Mouse (Mus musculus) ovary, adult 2 months (tissue): Measurements from ENCODE around the gene Tmem268. TPM values are rescaled to one million over a fixed set of nuclear protein-coding genes. Genes with fewer than 3 reads are reported as not detected.

Experiments used
- polyA plus RNA-seq: library from polyadenylated mRNA; depleted of rRNA; stranded (reverse); fragments of >200 nt; gene quantifications from 2 replicates; pipeline ENCODE4 v1.2.3, GENCODE M21; 2012; rRNA removed

Tmem268 gene
- polyA plus RNA-seq, result 7.9 and 9.0 TPM in 2 replicates

DNA sequence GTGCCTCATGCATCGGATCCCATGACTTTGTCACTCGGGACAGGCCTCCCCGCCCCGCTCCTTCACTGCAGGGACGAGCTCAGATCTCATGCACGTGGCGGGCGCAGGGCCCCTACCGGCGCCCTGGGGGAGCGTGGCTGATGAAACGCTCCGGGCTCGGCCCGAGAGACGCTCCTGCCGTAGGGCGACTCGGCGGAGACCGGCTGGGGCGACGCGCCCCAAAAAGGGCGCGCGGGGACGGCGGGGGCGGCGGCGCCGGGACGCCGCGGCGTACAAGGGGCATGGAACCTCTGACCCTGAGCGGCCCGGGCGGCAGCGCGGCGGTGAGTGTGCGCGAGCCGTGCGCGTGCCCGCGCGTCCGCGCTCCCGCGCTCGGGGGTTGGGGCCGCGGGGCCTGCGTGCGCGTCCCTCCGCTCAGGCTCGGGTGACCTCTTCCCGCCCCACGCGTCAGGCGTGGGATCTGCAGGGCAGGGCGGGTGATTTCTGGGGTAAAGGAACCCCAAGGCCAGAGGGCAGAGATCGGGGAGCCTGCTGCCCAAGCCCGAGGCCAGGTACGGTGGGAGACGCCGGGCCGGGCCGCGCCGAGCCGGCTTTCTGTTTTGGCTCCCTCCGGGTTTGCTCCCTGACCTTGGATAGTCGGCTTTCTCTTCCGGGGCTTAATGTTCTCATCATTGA is at the start of gene Tmem268:
Tmem268 (plus strand) TSS at position 375 of the 675 bp plus-strand sequence.

DNA sequence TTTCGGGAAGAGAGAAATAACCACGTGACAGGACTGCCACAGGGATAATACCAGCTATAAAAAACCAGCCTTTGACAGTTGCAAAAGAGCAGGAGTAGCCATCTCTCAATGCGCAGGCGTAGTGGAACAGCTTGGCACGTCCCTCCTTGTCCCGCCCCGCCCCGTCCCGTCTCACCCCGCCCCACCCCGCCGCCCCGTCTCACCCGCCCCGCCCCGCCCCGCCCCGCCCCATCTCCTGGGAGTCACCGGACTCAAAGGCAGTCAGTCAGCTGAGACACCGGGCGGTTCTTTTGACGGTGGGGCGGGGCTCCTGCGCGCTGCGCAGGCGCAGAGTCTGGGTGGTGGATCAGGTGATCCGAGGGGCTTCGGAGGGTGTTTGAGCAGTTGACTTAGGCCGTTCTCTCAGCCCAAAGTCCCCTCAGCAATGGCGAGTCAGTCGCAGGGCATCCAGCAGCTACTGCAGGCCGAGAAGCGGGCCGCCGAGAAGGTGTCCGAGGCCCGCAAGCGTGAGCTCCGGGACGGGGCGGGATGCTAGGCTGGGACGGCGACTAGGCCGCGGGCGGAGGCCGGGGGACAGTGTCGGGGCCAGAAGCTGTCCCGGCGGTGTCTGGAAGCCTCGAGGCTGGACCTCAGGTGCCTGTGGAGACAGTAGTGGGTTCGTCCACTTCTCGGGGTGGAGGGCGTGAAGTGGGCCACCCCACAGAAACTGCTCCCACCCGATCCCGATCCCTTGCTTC is 13.9 kb upstream of the Tmem268 start, which contains the start of gene Atp6v1g1:
Atp6v1g1 (plus strand) TSS at position 279 of the 737 bp plus-strand sequence.

DNA sequence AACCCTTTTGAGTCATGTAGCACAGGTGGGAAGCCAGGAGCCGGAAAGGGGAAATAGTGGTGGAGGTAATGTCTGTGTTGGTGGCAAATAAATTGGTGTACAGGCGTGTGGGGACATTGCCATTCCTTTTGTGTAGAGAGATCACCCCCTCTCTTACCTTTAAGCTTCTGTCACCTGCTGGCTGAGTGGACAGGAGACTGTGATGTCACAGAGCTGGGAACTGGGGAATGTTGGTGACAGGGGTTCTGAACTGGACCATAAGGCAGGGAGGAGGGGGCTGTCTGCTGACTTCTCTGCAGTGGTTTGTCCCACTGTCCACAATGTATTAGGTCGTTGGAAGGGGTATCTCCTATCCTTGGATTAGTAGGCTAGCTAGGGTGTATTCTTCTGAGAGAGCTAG is 46.4 kb downstream of the Tmem268 start, which contains the start of gene Gm11213:
Gm11213 (minus strand) TSS at position 317 of the 400 bp plus-strand sequence.

DNA sequence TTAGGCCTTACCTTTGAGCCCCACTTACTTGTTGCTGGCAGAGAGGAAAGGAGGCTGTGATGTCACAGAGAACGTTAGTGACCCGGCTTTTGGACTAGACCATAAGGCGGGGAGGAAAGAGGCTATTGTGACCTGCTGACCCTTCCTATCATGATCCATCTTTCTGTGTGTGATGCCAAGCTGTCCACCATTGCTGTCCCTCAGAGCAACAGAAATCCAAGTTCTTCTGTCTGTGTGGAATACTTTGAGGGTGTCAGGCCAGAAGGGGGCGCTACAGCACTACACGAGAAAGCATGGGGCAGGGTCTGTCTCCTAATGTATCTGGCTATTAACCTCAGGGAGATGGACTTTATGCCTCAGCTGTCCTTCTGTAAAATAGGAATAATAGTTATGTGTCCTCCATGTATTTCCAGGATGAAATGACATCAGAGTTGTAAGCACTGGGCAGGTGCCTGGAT is 63.8 kb downstream of the Tmem268 start, which contains the start of gene Tex48:
Tex48 (minus strand) TSS at position 51 of the 458 bp plus-strand sequence.

Other genes with a start within 250 kb of the Tmem268 start
- gene Orm1, start 214.2 kb upstream of the Tmem268 start, polyA plus RNA-seq, result 4.0 and 7.1 TPM in 2 replicates
- gene Orm3, start 202.6 kb upstream of the Tmem268 start, polyA plus RNA-seq, result not detected in 2 replicates
- gene Orm2, start 196.3 kb upstream of the Tmem268 start, polyA plus RNA-seq, result 0.35 TPM in 1 of 2 replicates, not detected in the other
- 6.2 and 8.6 TPM in 2 replicates for gene Akna, start 155.4 kb upstream of the Tmem268 start, polyA plus RNA-seq
- 42.3 and 43.6 TPM in 2 replicates for gene Whrn, start 62.8 kb upstream of the Tmem268 start, polyA plus RNA-seq
- 25.7 and 29.6 TPM in 2 replicates for gene Atp6v1g1, start 14.0 kb upstream of the Tmem268 start, polyA plus RNA-seq
- gene Gm11213, start 46.5 kb downstream of the Tmem268 start, polyA plus RNA-seq, result not detected in 2 replicates
- not detected in 2 replicates for gene Tex48, start 63.6 kb downstream of the Tmem268 start, polyA plus RNA-seq
- gene Gm11214, start 104.6 kb downstream of the Tmem268 start, polyA plus RNA-seq, result not detected in 2 replicates
- 0.07 TPM in 1 of 2 replicates, not detected in the other for gene Tnfsf15, start 186.3 kb downstream of the Tmem268 start, polyA plus RNA-seq